Comparison of ENCODE assay signal across 15 mouse cellular contexts in the genomic region with DNA sequence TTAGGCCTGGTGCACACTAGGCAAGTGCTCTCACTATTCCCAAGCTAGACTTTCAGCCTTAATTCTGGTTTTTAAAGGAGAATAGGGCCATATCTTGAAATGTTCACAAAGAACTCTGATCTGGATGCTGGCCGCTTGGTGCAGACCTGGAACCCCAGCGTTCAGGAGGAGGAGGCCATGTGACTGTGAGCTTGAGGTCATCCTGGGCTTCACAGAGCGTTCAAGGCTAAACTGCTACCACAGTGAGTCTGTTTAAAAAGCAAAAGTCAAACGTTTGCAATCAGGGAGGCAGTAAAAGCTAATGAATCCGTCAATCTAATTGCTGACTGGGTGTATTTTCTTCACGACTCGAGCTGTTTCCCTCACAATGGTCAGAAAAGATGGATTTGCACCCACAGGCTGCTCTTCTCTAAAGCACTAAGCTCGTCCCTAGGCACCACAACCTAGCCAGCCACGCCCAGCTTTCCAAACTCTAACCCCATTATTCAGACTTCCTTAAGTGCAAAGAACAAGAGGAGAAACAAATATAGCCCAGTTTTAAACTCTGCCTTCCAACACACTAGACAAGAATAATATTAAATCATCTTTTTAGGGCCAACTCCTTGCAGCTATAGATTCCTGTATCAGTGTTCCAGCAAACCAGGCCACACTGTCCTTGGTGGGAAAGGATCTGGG. TPM values are rescaled to one million over a fixed set of nuclear protein-coding genes. Genes with fewer than 3 reads are reported as not detected.
DNase-seq lines count a peak whose midpoint lies in the region; TF ChIP-seq lines count a peak whose summit lies in the region.
"Had no signal": no experiment of that assay in that cellular context is flagged by ENCODE, and none has a peak within 500 bp of the region (broad histone marks: within the 10 kb centered on the region; RNA-seq: fewer than 3 reads in every experiment).

No protein-coding gene starts in this region.

- no peaks in the 10 kb centered on the region for H3K27me3 ChIP-seq in kidney, adult 2 months (replicated peaks; ENCODE audit: control insufficient read depth, insufficient read depth, low read length)
- no peaks in the 10 kb centered on the region for H3K27me3 ChIP-seq in megakaryocyte, embryonic 14.5 days (replicated peaks)
- no peaks in the 10 kb centered on the region for H3K27me3 ChIP-seq in midbrain, embryonic 10.5 days (ENCODE audit: low read depth, poor library complexity, severe bottlenecking)
- H3K27me3 ChIP-seq: limb, embryonic 13.5 days; midbrain, embryonic 12.5 days had no signal

- no peak for TF ChIP-seq POLR2A in kidney, adult 2 months (IDR thresholded peaks at IDR 0.05; ENCODE audit: low read depth, low read length)

- H3K4me1 ChIP-seq in kidney, adult 2 months (ENCODE audit: control insufficient read depth, insufficient read depth, low read length) = peaks cover 54% of the 10 kb centered on the region
- H3K4me1 ChIP-seq in brown adipose tissue, adult 24 weeks (ENCODE audit: control insufficient read depth, insufficient read depth, insufficient read length, low read length) = peaks cover 60% of the 10 kb centered on the region
- peaks cover 99% of the 10 kb centered on the region for H3K4me1 ChIP-seq in megakaryocyte, embryonic 14.5 days
- H3K4me1 ChIP-seq in midbrain, embryonic 10.5 days = peaks cover 50% of the 10 kb centered on the region

- no peaks in the 10 kb centered on the region for H3K36me3 ChIP-seq in kidney, adult 2 months (ENCODE audit: control insufficient read depth, insufficient read depth, low read length)
- peaks cover 96% of the 10 kb centered on the region for H3K36me3 ChIP-seq in megakaryocyte, embryonic 14.5 days (replicated peaks; ENCODE audit: low read length)
- no peaks in the 10 kb centered on the region for H3K36me3 ChIP-seq in midbrain, embryonic 10.5 days
- H3K36me3 ChIP-seq: midbrain, embryonic 12.5 days had no signal

- no peaks in the 10 kb centered on the region for H3K9me3 ChIP-seq in megakaryocyte, embryonic 14.5 days
- H3K9me3 ChIP-seq in midbrain, embryonic 10.5 days (replicated peaks) = no peaks in the 10 kb centered on the region
- H3K9me3 ChIP-seq: limb, embryonic 13.5 days; midbrain, embryonic 12.5 days had no signal

- no peak for TF ChIP-seq CTCF in kidney, adult 2 months (conservative IDR thresholded peaks at IDR 0.05; ENCODE audit: insufficient read depth, insufficient read length, low read depth, low read length)

- peak; percentile 70 for DNase-seq in adrenal gland, adult 2 months
- DNase-seq in adrenal gland, postnatal 4 days (ENCODE audit: low spot score in 2 of 2) = no peak
- peak; percentile 53 for DNase-seq in kidney, adult 2 months
- DNase-seq in kidney, adult 9 months = no peak
- DNase-seq in midbrain, embryonic 10.5 days (ENCODE audit: low spot score) = no peak
- no peak for DNase-seq in left cerebral cortex, postnatal 10 days (ENCODE audit: extremely low spot score in 1 of 2, low spot score in 2 of 2)
- DNase-seq: cerebellum, adult 8-10 months; forebrain, postnatal 0 days; layer of hippocampus, adult 9-11 months had no signal

- intact Hi-C loops in left cerebral cortex, postnatal 10 days (cut with DNase I) = no loop called here

- H3K27ac ChIP-seq in kidney, adult 2 months (ENCODE audit: insufficient read depth, low read depth, low read length) = peak overlapping the region; percentile 13
- peak overlapping the region; percentile 22 for H3K27ac ChIP-seq in brown adipose tissue, adult 24 weeks (replicated peaks; ENCODE audit: low read depth, low read length)
- H3K27ac ChIP-seq in midbrain, embryonic 10.5 days (replicated peaks) = no peak overlapping the region
- H3K27ac ChIP-seq: kidney, postnatal 0 days; midbrain, embryonic 12.5 days had no signal

- WGBS in kidney, adult 2 months = 16% methylated on average over 9 of the region's 9 CpGs
- WGBS in midbrain, embryonic 10.5 days = 73% methylated on average over 9 of the region's 9 CpGs

- no peak overlapping the region for H3K4me3 ChIP-seq in kidney, adult 2 months (ENCODE audit: insufficient read depth, low read depth, low read length)
- no peak overlapping the region for H3K4me3 ChIP-seq in brown adipose tissue, adult 24 weeks (ENCODE audit: insufficient read depth, low read depth, low read length)
- peak overlapping the region; percentile 77 for H3K4me3 ChIP-seq in megakaryocyte, embryonic 14.5 days (replicated peaks)
- H3K4me3 ChIP-seq in midbrain, embryonic 10.5 days = no peak overlapping the region
- H3K4me3 ChIP-seq: erythroblast, embryonic 14.5 days; limb, embryonic 13.5 days; midbrain, embryonic 12.5 days had no signal

RNA-seq across cellular contexts. Expression of gene Nfe2l2, which starts 8.6 kb away (rescaled TPM):
- total RNA-seq in adrenal gland, adult 2 months (2021) = 100 to 1,000 TPM in 1 of 2 experiments, 10 to 100 TPM in 1; 84.3 to 124 TPM
- polyA plus RNA-seq in adrenal gland, adult 2 months (2012; rRNA removed) = 36.3 and 42.9 TPM in 2 replicates
- 10 to 100 TPM; 71.3 to 80.4 TPM for total RNA-seq in adrenal gland, postnatal 4 days (2021)
- 58.0 and 59.5 TPM in 2 replicates for polyA plus RNA-seq in kidney, adult 2 months (2012; rRNA removed)
- 50.2 and 50.6 TPM in 2 replicates for polyA plus RNA-seq in brown adipose tissue, adult 24 weeks (2012; ENCODE audit: insufficient read depth, insufficient read length, missing spikeins)
- polyA plus RNA-seq in megakaryocyte, embryonic 14.5 days (2012; ENCODE audit: insufficient read depth, low replicate concordance) = 11.9 and 34.2 TPM in 2 replicates
- polyA plus RNA-seq in midbrain, embryonic 10.5 days (2016; fragmentation: Nextera tagmentation; extraction: Ambion mirVana) = 25.8 and 27.7 TPM in 2 replicates
- total RNA-seq in left cerebral cortex, postnatal 10 days (2021) = 1 to 10 TPM; 9.7 to 9.8 TPM

RNA-seq across cellular contexts. Expression of gene Hnrnpa3, which starts 36.8 kb away (rescaled TPM):
- total RNA-seq in adrenal gland, adult 2 months (2021) = 100 to 1,000 TPM; 311 to 403 TPM
- polyA plus RNA-seq in adrenal gland, adult 2 months (2012; rRNA removed) = 3.7 and 3.8 TPM in 2 replicates
- total RNA-seq in adrenal gland, postnatal 4 days (2021) = 100 to 1,000 TPM; 525 to 570 TPM
- 16.2 and 34.0 TPM in 2 replicates for polyA plus RNA-seq in kidney, adult 2 months (2012; rRNA removed)
- polyA plus RNA-seq in brown adipose tissue, adult 24 weeks (2012; ENCODE audit: insufficient read depth, insufficient read length, missing spikeins) = 58.7 and 106 TPM in 2 replicates
- polyA plus RNA-seq in megakaryocyte, embryonic 14.5 days (2012; ENCODE audit: insufficient read depth, low replicate concordance) = 28.2 and 136 TPM in 2 replicates
- polyA plus RNA-seq in midbrain, embryonic 10.5 days (2016; fragmentation: Nextera tagmentation; extraction: Ambion mirVana) = 337 and 348 TPM in 2 replicates
- 100 to 1,000 TPM; 329 to 339 TPM for total RNA-seq in left cerebral cortex, postnatal 10 days (2021)

Comparison
In these comparisons a context has a peak if more than half of its experiments do, and no peak if none do; other contexts are left out.
1. DNase-seq: peak in adrenal gland, adult 2 months (single experiment) and kidney, adult 2 months (single experiment); none in adrenal gland, postnatal 4 days (0 of 2), kidney, adult 9 months (single experiment), midbrain, embryonic 10.5 days (single experiment) and left cerebral cortex, postnatal 10 days (0 of 2).